Mouse (Mus musculus) liver (tissue): ENCODE data around the gene Tjp2.
"Not testable (repeated sequence)": the region's sequence is repeated elsewhere in the genome, so short reads cannot be mapped to it uniquely, and the experiment has no call there.

Source experiments
- DNase-seq: peaks from one replicate; pipeline ENCODE4 v3.0.0-alpha.2; 2020; ENCODE audit warnings: mixed read lengths

The Tjp2 gene

DNA sequence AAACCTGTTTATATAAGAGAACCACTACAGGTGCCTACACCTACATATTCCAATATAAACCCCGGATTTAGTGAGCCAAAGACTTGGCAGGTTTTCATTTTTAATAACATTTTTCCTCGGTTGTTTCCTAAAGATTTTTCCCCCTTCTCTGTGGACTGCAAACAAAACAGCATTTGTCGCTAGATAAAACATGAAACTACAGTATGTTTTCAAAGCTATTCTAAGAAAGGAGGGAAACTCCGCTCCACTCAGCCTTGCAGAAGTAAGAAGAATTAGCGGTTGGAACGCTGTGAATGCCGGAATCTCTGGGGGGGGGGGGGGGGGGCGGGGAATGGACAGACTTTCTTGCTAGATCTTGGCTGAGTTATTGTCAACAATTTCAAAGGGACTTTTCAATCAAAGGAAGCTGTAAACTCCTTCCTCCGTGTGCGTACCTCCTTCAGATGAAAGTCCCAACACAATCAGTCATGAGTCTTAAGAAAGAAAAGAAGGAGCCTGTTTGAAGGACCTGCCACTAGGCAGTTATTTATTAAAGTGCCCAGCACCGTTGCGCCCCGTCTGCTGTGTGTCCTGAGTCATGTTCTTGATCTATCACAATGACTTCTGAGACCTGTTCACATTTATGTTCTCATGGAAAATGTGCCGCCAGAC is 3.9 kb downstream of the Tjp2 start:
- DNase-seq: no peak

- DNase-seq: no peak
Measured at GRCm38 (mm10) chr19:24219011-24219410, 5.8 kb downstream of the Tjp2 start.

GRCm38 (mm10) chr19:24218291-24218690 is 6.5 kb downstream of the Tjp2 start:
- DNase-seq: no peak

DNA sequence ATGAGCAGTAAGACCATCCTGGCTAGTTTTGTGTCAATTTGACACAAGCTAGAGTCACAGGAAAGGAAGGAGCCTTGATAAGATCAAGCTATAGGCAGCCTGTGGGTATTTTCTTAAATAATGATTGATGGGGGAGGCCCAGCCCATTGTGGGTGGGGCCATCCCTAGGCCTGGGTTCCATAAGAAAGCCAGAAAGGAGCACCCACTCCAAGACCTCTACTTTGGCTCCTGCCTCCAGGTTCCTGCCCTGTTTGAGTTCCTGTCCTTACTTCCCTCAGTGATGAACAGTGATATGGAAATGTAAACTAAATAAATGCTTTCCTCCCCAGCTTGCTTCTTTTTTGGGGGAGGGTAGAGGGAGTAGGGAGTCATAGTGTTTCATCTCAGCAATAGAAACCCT is 7.0 kb downstream of the Tjp2 start:
- no peak for DNase-seq

GRCm38 (mm10) chr19:24216771-24217170 is 8.1 kb downstream of the Tjp2 start:
- DNase-seq: no peak

DNA sequence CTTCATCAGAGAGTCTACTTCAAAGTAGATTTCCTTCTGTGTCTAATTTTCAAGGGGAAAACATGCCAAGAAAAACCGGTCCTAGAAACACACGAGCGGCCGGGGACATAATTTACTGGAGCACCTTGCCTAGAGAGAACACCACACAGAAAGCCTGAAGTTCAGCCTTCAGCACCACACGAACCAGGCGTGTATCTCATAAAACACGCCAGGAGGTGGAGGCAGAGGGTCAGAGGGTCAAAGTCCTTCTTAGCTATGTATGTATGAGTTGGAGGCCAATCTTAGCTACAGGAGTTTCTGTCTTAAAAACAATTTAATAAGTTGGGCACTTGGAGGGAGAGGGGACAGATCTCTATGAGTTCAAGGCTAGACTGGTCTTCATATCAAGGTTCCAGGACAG is 9.9 kb downstream of the Tjp2 start:
- DNase-seq: no peak

- no peak for DNase-seq
Measured at GRCm38 (mm10) chr19:24213299-24213698, 11.5 kb downstream of the Tjp2 start.

DNA sequence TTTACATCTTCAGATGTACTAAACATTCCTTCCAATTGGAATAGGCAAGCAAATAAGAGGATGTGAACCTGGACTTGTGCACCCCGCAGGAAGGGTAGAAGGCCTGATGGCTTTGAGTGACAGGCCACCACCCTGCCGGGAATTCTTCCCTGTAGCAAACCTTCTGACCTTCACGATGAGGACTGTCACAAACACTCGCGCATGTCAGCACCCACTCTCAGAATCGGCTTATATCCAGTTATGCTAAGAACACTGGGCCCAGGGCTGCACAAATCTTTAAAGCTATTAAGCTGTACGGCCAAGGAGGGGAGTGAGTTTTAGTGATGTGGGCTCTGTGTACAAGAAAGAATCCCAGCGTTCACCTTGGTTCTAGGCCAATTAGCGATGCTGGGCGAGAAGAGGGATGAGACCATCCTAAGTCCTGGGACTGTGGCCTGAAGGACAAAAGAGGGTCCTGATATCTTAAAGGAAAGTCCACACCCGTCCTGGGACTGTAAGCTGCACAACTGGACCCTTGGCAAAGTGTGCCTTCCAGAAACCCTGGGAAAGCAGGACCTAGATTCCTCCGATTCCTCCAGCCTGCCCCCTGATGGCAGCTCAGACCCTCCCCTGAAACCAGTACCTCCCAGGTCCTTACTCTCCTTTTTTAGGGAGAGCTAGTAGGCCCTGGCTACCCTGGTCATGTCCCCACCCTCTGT is 12.1 kb downstream of the Tjp2 start:
- no peak for DNase-seq

DNA sequence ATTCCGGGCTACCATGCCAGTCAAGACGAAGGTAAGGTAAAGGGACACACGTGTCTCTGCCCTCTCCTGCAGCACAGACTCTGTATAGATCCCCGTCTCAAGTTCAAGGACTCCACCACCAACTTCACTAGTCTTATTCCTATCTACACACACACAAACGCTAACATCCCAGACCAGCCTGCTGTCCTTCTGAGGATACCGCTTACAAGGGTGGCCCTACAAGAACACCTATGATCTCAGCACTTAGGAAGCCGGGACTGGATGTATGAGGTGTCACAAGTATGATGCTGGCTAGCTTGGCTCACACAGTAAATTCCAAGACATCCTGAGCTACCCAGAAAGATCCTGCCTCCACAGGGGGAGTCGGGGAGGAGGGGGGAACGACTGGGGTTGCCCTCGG is 13.7 kb downstream of the Tjp2 start:
- DNase-seq: no peak

DNA sequence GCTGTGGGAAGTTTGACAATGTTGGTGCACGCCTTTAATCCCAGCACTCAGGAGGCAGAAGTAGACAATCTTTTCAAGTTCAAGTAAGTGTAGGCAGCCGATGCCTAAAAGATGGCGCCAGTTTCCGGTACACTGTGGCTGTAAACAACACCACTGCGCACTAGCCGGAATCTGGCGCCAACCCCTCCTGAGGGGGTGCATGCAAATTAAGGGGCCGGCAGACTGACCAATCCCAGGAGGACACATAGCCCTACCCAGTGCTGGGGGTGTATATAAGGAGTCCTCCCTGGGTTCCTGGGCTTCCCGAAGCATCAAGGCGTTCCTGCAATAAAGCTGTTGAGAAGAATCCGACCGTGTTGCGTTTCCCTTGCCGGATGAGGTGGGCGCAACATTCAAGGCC is 15.3 kb downstream of the Tjp2 start:
- DNase-seq: no peak

DNA sequence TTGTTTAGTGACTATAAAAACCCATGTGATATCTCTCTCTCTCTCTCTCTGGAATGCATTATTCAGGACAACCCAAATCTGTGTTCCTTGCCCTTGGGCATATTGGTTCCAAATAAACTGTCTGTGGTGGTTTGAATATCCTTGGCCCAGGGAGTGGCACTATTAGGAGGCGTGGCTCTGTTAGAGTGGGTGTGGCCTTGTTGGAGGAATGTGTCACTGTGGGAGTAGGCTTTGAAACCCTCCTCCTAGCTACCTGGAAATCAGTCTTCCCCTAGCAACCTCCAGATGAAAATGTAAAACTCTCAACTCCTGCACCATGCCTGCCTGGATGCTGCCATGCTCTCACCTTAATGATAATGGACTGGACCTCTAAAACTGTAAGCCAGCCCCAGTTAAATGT is 16.9 kb downstream of the Tjp2 start:
- DNase-seq: no peak

- DNase-seq: no peak
Measured at GRCm38 (mm10) chr19:24205001-24205400, 19.8 kb downstream of the Tjp2 start.

GRCm38 (mm10) chr19:24201848-24202247 is 23.0 kb downstream of the Tjp2 start:
- no peak for DNase-seq

DNA sequence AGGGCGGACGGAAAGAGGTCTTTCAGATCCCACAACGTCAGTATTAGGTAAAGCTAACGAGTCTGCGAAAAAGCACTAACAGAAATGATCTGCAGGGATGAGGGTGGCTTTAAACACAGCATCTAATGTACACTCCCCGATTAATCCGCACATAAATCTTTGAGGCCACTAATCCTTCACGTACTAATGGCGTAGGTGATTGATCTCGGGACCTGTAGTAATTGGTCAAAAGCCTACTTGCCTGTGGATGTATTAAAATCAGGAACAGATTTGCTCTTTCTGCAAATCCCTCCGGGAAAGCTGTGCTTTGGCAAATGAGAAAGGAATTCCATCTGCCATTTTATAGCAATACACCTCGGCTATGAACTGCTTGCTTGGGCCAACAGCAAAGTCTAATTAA is 24.3 kb downstream of the Tjp2 start:
- no peak for DNase-seq

GRCm38 (mm10) chr19:24198676-24199303 is 26.0 kb downstream of the Tjp2 start:
- DNase-seq: no peak

- no peak for DNase-seq
Measured at GRCm38 (mm10) chr19:24197338-24197737, 27.5 kb downstream of the Tjp2 start.

DNA sequence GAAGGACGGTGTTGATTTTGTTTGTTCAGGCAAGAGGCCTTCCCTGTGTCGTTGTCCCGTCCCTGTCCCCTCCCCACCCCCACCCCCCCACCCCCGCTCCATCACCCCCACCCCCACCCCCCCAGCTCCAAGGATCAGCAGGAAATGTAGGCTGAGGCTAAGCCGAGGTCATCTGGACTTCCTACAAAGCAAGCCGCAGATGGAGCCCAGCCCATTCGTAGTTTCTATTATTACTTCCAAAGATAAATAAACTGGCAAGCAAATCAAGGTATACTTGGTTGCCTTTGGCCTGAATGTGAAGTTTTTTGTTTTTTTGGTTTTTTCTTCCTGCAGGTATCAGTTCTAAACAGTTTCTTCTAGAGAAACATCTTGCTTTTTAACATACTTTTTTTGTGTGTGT is 29.6 kb downstream of the Tjp2 start:
- no peak for DNase-seq

DNA sequence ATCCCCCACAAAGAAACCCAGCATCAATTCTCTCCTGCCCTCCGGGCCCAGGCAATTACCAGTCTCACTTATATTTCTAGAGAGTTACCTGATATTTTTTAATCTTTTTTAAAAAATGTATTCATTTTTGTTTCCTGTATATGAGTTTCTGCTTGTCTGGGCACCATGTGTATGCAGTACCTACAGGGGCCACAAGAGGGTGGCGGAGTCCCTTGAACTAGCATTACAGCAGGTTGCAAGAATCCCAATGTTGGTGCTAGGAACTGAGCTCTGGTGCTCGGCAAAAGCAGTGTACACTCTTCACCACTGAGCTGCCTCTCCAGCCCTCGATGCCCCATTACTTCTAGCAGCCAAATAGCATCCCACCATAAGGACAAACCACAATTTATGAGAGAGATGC is 30.6 kb downstream of the Tjp2 start:
- peak; percentile 20 for DNase-seq

GRCm38 (mm10) chr19:24192946-24193345 is 31.9 kb downstream of the Tjp2 start:
- no peak for DNase-seq

DNA sequence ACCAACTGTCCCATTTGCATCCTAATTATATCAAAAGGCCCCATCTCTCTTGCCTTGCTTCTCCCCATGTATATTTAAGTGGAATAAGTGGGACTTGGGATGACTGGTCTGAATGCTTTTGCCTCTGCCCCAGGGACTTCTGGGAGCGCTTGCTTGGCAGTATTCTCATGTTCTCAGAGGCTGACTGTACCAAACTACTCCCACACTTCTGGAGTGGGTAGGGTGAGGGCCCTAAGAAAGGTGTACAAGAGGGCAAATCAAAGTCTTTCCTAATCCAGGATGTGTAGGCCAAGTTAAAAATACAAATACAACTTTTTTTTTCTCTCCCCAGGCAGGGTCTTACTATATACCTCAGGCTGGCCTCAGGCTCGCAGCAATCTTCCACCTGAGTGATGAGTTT is 37.0 kb downstream of the Tjp2 start:
- no peak for DNase-seq

DNA sequence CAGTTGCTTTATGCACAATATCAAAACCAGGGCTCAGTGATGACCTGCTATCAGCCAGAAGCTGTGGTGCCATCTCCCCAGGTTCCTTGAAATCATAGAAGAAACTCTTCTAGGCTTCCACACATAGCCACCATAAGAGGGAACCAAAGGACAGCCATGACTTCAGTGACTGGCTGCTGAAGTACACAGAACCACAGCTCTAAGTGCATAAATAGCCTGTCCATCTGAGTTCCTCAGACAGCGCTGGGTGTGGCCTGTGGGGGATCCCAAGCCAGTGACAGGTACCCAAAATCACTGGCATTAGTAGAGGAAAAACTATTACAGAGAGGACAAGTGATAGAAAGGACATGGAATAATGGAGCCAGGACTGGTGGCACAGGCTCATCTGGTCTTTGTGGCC is 37.5 kb downstream of the Tjp2 start:
- not testable (repeated sequence) for DNase-seq

- no peak for DNase-seq
Measured at GRCm38 (mm10) chr19:24183680-24184235, 41.1 kb downstream of the Tjp2 start.

DNA sequence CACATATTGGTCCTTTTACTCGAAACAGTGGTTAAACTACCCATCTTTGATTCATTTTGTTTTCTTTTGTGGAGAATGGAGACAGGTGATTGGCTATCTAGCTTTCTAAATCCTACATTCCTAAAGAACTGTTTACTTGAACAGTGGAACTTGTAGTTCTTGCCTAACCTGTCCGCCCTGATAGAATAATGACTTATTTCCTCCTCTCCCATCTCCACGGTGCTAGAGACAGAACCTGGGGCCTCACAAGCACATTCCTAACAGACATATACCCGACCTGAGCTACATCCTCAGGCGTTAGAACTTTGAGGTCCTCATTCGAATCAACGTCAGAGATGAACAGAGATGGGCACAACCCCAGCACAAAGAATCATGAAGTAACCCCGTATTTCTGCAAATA is 44.4 kb downstream of the Tjp2 start:
- DNase-seq: no peak

DNA sequence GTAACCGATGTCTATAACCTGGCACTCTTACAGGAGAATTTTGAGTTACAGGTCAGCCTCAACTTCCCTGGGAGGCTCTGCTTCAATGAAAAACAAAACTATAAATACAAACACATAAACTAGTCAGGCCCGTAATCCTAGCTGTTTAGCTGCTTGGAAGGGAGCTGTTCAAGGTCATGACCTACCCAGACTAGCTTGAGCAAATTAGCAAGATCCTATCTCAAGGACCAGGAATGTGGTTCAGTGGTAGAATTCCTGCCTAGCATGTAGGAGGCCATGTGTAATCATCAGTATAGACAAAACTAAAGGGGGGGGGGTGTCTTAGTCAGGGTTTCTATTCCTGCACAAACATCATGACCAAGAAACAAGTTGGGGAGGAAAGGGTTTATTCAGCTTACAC is 46.7 kb downstream of the Tjp2 start:
- DNase-seq: no peak
